Mouse (Mus musculus): Measurements from ENCODE around the gene Sox30.
A peak's percentile ranks its signal among the peaks of the same experiment; 100 is the strongest.

Sox30 gene

DNA sequence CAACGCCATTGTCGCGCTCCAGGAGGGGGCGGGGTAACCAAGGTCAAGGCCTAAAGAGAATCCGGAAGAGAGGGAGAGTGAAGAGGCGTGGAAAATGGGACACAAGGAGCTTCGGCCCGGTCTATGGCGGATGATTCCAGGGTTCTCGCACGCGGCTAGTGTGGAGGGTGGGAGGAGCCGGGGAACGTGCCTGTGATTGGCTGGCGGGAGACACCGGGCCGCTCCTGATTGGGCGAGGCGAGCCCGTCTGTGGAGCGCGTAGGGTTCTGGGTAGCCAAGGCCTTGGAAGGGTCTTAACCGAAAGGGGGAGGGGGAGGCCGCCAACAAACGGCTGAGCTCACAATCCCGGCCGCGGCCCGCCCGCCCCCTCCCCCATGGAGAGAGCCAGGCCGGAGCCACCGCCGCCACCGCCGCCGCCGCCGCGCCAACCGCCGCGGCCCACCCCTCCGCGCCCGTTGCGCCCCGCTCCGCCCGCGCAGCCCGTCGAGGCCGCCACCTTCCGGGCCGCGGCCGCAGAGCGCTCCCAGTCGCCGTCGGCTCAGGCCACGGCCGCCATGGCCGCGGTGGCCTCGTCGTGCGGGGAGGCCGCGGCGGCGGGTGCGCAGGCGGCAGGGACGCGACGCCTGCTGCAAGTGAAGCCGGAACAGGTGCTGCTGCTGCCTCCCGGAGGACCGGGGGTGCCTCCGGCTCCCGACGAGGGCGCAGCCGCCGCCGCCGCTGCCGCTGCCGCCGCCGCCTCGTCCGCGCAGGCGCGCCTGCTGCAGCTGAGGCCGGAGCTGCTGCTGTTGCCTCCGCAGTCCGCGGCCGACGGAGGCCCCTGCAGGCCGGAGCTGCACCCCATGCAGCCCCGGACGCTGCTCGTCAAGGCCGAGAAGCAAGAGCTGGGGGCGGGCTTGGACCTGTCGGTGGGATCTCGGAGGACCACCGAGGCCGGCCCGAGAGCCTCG is at the start of gene Sox30:
TSS of gene Sox30 (plus strand) at position 365 of the 947 bp plus-strand sequence.
- no peaks in the 10 kb centered on the region for H3K9me3 ChIP-seq (ENCODE audit: low read length)
- H3K4me1 ChIP-seq (replicated peaks; ENCODE audit: low read depth, low read length) = peaks cover 32% of the 10 kb centered on the region
- H3K36me3 ChIP-seq (ENCODE audit: insufficient read depth, low read length) = no peaks in the 10 kb centered on the region
- TF ChIP-seq NANOG (IDR thresholded peaks at IDR 0.05; ENCODE audit: borderline replicate concordance, low read length) = no peak
- no peak for TF ChIP-seq CTCF (conservative IDR thresholded peaks at IDR 0.05; ENCODE audit: low read length)
- no peak for TF ChIP-seq POU5F1 (IDR thresholded peaks at IDR 0.05; ENCODE audit: borderline replicate concordance, low read length)
- peak within 1 kb of the TSS; percentile 72 for H3K4me3 ChIP-seq (replicated peaks; ENCODE audit: low read length)
- H3K27me3 ChIP-seq (ENCODE audit: insufficient read depth, low read length) = peaks cover 26% of the 10 kb centered on the region

DNA sequence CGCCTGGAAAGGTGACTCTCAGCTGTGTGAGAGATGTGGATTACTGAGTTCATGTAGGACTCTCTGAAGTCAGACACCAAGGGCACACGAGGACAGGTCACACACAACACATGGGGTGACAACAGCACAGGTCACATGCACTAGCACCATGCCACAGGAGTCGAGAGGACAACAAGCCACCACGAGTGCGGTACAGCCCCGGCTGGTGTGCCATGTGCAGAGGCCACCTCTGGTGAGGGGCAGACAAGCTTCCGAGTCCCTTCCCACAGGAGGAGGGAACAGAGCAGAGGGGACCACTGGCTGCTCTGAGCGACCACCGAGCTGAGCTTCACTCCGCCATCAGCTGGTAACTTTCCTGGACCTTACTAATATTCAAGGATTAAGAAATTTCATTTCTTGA is 47.3 kb upstream of the Sox30 start:
- Histone ChIP-seq H3K27me3 (ENCODE audit: insufficient read depth, low read length) (no peaks in the 10 kb centered on the region), H3K36me3 (ENCODE audit: insufficient read depth, low read length) (peaks cover 69% of the 10 kb centered on the region), H3K4me1 (replicated peaks; ENCODE audit: low read depth, low read length) (peaks cover 32% of the 10 kb centered on the region), H3K4me3 (replicated peaks; ENCODE audit: low read length) (no peak overlapping the region), H3K9me3 (ENCODE audit: low read length) (no peaks in the 10 kb centered on the region)
- TF ChIP-seq NANOG (IDR thresholded peaks at IDR 0.05; ENCODE audit: borderline replicate concordance, low read length) = no peak
- TF ChIP-seq CTCF (conservative IDR thresholded peaks at IDR 0.05; ENCODE audit: low read length) = no peak
- no peak for TF ChIP-seq POU5F1 (IDR thresholded peaks at IDR 0.05; ENCODE audit: borderline replicate concordance, low read length)

DNA sequence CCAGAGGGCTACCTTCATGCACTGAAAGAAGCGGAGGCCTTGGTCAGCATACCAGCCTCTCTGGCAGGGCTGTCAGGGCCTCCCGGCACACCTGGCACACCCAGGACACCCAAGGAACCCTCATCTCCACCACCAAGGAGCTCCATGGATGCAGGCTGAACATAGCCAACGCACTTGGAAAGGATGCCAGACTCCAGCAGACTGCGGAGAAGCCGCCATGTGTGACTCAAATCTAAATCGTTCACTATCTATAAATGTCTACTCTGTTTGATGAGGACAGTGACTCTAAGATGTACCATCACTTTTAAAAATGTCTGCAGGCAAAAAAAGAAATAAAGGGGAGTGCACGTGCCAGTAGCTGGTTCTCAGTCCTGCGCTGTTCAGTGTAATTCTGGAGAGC is 42.6 kb upstream of the Sox30 start:
- Histone ChIP-seq H3K27me3 (ENCODE audit: insufficient read depth, low read length) (no peaks in the 10 kb centered on the region), H3K9me3 (ENCODE audit: low read length) (no peaks in the 10 kb centered on the region), H3K4me3 (replicated peaks; ENCODE audit: low read length) (no peak overlapping the region), H3K36me3 (ENCODE audit: insufficient read depth, low read length) (peaks cover 83% of the 10 kb centered on the region), H3K4me1 (replicated peaks; ENCODE audit: low read depth, low read length) (peaks cover 37% of the 10 kb centered on the region)
- TF ChIP-seq POU5F1 (IDR thresholded peaks at IDR 0.05; ENCODE audit: borderline replicate concordance, low read length) = no peak

DNA sequence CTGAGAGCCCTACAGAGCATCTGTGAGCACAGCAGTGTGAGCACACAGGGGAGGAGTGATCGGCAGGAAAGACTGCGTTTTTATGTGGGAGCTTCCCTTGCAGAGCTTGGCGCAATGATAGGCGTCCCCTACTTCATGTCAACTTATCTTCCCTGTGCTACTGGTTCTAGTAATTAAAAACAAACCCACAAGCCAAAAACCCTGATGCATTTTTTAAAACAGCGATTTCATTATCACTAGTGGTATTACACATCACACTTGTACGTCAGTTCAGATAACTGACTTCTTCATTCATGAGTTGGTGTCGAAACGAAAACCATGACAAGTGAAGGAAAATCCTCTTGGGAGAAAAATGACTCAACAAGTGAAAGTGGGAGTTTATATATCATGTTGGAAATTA is 41.2 kb upstream of the Sox30 start:
- no peak for TF ChIP-seq CTCF (conservative IDR thresholded peaks at IDR 0.05; ENCODE audit: low read length)
- H3K9me3 ChIP-seq (ENCODE audit: low read length) = no peaks in the 10 kb centered on the region
- H3K36me3 ChIP-seq (ENCODE audit: insufficient read depth, low read length) = peaks cover 76% of the 10 kb centered on the region
- no peak overlapping the region for H3K4me3 ChIP-seq (replicated peaks; ENCODE audit: low read length)
- H3K4me1 ChIP-seq (replicated peaks; ENCODE audit: low read depth, low read length) = peaks cover 44% of the 10 kb centered on the region
- no peaks in the 10 kb centered on the region for H3K27me3 ChIP-seq (ENCODE audit: insufficient read depth, low read length)

DNA sequence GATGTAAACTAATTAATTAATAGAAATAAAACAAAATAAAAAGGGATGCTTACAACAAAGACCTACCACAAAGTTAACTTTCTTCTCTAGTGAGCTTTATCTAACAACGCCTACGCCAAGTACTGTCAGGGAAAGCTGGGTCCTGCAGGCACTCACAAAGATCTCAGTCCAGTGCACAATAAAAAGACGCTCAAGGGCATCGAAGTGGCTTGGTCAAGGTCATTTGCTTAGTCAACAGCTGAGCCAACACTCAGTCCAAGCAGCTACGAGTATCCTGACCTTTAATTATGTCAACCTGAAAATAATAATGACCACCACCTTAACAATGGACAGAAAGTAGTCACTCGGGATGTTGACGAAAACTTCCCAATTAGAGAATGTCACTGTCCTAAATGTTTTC is 37.8 kb upstream of the Sox30 start:
- Histone ChIP-seq H3K4me1 (replicated peaks; ENCODE audit: low read depth, low read length) (peaks cover 48% of the 10 kb centered on the region), H3K4me3 (replicated peaks; ENCODE audit: low read length) (no peak overlapping the region), H3K9me3 (ENCODE audit: low read length) (no peaks in the 10 kb centered on the region), H3K27me3 (ENCODE audit: insufficient read depth, low read length) (no peaks in the 10 kb centered on the region), H3K36me3 (ENCODE audit: insufficient read depth, low read length) (peaks cover 42% of the 10 kb centered on the region)
- TF ChIP-seq POU5F1 (IDR thresholded peaks at IDR 0.05; ENCODE audit: borderline replicate concordance, low read length) = no peak

DNA sequence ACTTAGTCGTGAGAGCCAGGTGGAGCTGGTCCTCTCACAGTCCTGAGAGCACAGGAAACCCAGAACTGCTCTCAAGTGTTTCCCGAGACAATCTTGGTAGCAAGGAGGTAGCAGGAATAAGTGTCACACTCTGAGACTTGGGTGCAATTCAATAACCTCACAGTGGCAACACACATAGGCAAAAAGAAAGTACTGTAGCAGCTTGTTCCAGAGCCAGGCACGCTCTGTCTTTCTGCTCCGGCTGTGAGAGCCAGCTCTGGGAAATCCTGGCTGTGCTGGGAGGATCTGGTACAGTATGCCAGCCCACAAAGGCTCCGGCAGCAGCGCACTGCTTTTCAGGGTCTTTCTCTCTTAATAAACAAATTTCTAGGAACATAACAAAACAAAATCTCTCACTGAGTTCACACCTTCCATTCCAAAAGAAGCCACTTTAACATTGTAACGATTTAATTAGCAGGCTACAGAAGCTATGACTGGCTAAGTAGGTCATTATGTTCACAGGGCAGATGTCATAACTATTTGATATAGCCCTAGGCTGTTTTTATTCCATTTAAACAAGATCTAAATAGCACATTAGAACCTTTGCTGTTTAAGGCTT is 36.9 kb upstream of the Sox30 start:
- Histone ChIP-seq H3K36me3 (ENCODE audit: insufficient read depth, low read length) (peaks cover 46% of the 10 kb centered on the region), H3K27me3 (ENCODE audit: insufficient read depth, low read length) (no peaks in the 10 kb centered on the region), H3K4me3 (replicated peaks; ENCODE audit: low read length) (peak overlapping the region; percentile 97), H3K9me3 (ENCODE audit: low read length) (no peaks in the 10 kb centered on the region), H3K4me1 (replicated peaks; ENCODE audit: low read depth, low read length) (peaks cover 47% of the 10 kb centered on the region)
- TF ChIP-seq POU5F1 (IDR thresholded peaks at IDR 0.05; ENCODE audit: borderline replicate concordance, low read length) = no peak
- no peak for TF ChIP-seq CTCF (conservative IDR thresholded peaks at IDR 0.05; ENCODE audit: low read length)
- TF ChIP-seq NANOG (IDR thresholded peaks at IDR 0.05; ENCODE audit: borderline replicate concordance, low read length) = no peak

DNA sequence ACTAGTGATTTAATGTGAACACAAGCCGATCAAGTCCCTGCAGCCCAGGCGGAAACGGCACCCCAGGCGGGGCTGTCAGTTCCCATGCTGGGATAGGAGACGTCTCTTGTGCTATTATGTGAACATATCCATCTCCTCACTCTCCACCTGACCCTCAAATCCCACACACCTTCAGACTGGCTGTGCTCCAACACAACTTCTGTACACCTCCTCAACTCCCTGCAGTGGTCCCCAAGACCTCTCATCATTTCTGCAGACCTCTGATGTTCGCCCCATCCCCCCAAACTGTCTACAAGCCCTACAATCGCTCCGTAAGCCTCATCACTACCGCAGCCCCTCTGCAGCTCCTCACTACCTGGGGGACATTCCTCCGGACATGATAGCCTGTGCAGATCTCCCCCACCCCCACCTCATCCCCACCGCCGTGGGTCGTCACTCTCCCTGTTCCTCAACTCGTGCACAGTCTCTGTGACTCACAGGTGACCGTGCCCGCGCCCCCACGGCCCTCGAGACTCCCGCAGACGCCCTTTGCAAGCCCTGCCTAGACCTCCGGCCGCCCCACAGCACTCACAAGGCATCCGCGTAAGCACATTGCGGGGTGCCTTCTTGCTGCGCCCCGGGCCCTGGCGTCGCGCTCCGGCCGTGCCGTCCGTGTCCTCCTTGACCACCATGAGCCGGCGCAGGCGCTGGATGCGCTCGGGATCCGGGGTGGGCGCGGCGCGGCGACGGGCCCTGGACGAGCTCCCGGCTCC is 36.0 kb upstream of the Sox30 start:
- TF ChIP-seq POU5F1 (IDR thresholded peaks at IDR 0.05; ENCODE audit: borderline replicate concordance, low read length) (no peak), NANOG (IDR thresholded peaks at IDR 0.05; ENCODE audit: borderline replicate concordance, low read length) (no peak), CTCF (conservative IDR thresholded peaks at IDR 0.05; ENCODE audit: low read length) (no peak)
- Histone ChIP-seq H3K4me3 (replicated peaks; ENCODE audit: low read length) (peak overlapping the region; percentile 97), H3K27me3 (ENCODE audit: insufficient read depth, low read length) (no peaks in the 10 kb centered on the region), H3K36me3 (ENCODE audit: insufficient read depth, low read length) (peaks cover 50% of the 10 kb centered on the region), H3K4me1 (replicated peaks; ENCODE audit: low read depth, low read length) (peaks cover 42% of the 10 kb centered on the region), H3K9me3 (ENCODE audit: low read length) (no peaks in the 10 kb centered on the region)

DNA sequence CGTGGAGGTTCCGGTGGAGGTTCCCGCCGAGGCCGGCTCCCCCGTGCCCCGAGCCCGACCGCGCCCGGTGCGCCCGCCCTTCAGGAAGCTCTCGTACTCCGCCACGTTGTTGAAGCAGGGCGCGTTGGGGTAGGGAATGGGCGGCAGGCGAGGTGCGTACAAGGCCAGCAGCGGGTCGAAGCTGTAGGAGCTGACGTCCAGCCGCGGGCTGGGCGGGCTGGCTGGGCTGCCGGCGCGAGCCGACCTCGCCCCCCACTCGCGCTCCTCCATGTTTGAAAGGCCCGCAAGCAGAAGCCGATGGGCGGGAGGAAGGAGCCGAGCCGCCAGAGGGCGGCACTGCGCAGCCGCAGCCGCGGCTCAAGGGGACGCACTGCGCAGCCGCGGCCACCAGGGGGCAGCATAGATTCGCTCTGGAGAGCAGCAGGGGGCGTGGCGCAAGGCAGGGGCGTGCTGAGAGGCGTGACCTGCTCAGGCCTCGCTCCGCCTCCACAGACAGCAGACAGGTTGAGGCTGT is 35.4 kb upstream of the Sox30 start, which contains the start of gene Lsm11:
TSS of gene Lsm11 (minus strand) at position 293 of the 514 bp plus-strand sequence.
- Histone ChIP-seq H3K36me3 (ENCODE audit: insufficient read depth, low read length) (peaks cover 50% of the 10 kb centered on the region), H3K27me3 (ENCODE audit: insufficient read depth, low read length) (no peaks in the 10 kb centered on the region), H3K9me3 (ENCODE audit: low read length) (no peaks in the 10 kb centered on the region), H3K4me1 (replicated peaks; ENCODE audit: low read depth, low read length) (peaks cover 42% of the 10 kb centered on the region), H3K4me3 (replicated peaks; ENCODE audit: low read length) (peak within 1 kb of the TSS; percentile 97)
- TF ChIP-seq NANOG (IDR thresholded peaks at IDR 0.05; ENCODE audit: borderline replicate concordance, low read length) = no peak
- no peak for TF ChIP-seq POU5F1 (IDR thresholded peaks at IDR 0.05; ENCODE audit: borderline replicate concordance, low read length)
- TF ChIP-seq CTCF (conservative IDR thresholded peaks at IDR 0.05; ENCODE audit: low read length) = no peak; the same call in 1 of the 2 replicates

Measured in E14TG2a.4 (cell line).